Mouse (Mus musculus): ENCODE measurements at regions not wholly inside any gene's neighbourhood (a gene's known extent, or its start where the extent isn't known, plus 50 kb on each side); places are given as distances from the start of the nearest gene placed in this dataset.

DNA sequence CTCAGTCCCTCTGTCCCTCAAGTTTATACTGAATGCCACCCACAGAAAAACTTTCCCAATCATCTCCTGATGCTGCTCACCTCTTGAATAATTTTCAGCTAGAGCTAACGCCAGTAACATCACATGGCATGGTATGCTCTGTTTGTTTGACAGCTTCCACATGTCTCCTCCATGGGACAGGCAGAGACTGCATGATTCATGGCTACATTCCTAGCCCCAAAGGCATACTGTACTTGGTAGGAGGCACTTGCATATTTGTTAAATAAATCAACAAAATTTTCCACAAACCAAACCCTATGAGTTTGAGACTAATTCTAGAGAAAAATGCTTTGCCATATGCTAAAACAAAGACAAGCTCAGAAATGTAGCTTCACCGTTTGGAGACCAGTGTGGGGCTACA is 304.9 kb downstream of the Rfpl4b start:
- CTCF ChIA-PET: no interaction called here
